Mouse (Mus musculus): ENCODE measurements at regions not wholly inside any gene's neighbourhood (a gene's known extent, or its start where the extent isn't known, plus 50 kb on each side); places are given as distances from the start of the nearest gene placed in this dataset.

DNA sequence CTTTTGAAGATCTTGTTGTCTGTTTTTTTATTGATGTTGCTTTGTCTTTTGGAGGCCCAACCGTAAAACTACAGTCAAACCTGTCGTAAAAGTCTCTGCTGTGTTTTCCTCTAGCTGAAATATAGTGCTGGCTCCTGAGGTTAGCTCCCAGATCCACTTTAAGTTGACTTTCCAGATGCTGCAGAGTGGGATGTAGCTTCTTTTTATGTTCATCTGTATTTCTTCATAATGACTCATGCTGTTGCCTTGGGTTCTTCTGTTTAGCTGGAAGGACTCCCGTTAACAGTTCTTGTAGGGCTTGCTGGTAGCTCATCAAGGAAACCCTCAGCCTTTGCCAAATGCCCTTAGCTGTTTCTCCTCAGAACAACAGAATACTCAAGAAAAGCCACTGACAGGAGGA lies 595.6 kb downstream of the Zfp706 start:
- no peaks in the 10 kb centered on the region for H3K36me3 ChIP-seq (ENCODE audit: insufficient read depth, low read length)
- no peaks in the 10 kb centered on the region for H3K27me3 ChIP-seq (ENCODE audit: insufficient read depth, low read length)
- H3K27ac ChIP-seq = no peak overlapping the region
- WGBS = 88% methylated on average over 3 of the region's 3 CpGs
- H3K9me3 ChIP-seq (ENCODE audit: low read length) = no peaks in the 10 kb centered on the region
- no peak overlapping the region for H3K9ac ChIP-seq (replicated peaks; ENCODE audit: low read length)
- no peak for TF ChIP-seq CTCF (IDR thresholded peaks at IDR 0.05; ENCODE audit: low read depth)
- H3K4me2 ChIP-seq (ENCODE audit: low read depth, low read length) = no peak overlapping the region
- no peak for ATAC-seq
- H3K4me1 ChIP-seq (ENCODE audit: insufficient read depth, low read length) = no peaks in the 10 kb centered on the region
- DNase-seq (ENCODE audit: low spot score) = no peak
- H3K4me3 ChIP-seq (ENCODE audit: low read length) = no peak overlapping the region

DNA sequence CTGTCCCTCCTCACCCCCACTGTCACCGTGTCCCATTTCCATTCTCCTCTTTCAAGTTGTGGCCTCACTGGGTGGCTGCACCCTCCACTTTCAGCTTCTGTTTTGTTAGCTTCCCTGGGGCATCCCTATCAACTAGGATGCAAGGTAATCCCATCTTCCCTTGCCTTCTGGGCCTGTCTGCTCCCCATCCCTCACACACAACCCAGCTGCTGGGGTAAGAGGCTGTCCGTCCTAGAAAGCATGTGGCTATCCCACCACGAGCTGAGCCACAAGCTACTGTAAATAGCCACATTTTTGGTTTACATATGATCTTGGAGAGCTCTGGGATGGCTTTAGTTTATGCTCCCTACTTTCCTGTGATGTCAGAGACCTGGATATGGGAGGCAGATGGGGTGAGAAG lies 602.1 kb downstream of the Zfp706 start:
- no peak for TF ChIP-seq CTCF (IDR thresholded peaks at IDR 0.05; ENCODE audit: low read depth)
- Histone ChIP-seq H3K4me1 (ENCODE audit: insufficient read depth, low read length) (no peaks in the 10 kb centered on the region), H3K27me3 (ENCODE audit: insufficient read depth, low read length) (no peaks in the 10 kb centered on the region), H3K27ac (no peak overlapping the region), H3K9ac (replicated peaks; ENCODE audit: low read length) (no peak overlapping the region), H3K9me3 (ENCODE audit: low read length) (no peaks in the 10 kb centered on the region), H3K4me3 (ENCODE audit: low read length) (no peak overlapping the region), H3K4me2 (ENCODE audit: low read depth, low read length) (no peak overlapping the region), H3K36me3 (ENCODE audit: insufficient read depth, low read length) (no peaks in the 10 kb centered on the region)
- 76% methylated on average over 3 of the region's 3 CpGs for WGBS
- no peak for ATAC-seq
- DNase-seq (ENCODE audit: low spot score) = no peak

DNA sequence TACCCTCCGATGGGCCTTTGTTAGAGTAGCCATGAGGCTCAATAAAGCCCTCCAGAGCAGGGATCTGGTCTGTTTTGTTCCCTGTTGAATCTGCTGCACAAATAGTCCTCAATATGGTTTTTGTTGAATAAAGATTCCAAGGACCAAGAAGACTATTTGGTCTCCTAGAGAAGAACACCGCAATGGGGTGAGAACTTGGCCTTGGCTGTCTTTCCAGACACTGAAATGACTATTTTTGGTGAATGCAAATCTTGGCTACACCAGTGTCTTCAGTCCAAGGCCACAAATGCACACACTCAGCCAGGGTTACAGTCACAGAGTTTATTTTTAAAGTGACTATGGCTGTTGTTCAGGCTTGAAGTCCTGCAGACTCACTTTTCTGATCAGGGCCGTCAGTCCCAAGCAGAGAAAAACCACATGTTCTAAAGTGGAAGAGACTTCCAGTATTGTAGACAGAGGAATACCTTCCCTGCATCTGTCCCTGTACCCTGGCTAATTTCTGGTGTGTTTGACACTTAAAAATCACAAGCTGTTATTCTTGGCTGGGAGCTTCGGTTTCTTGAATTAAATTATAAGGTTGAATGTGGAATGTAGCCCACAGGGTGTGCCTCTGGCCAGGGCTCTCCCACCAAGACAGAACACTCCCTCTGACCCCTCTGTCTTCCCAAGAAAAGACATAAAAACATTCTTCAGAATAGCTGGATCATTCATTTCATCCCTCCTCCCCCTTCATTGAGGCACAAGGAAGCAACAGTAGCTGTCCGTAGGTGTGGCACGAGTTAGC lies 604.0 kb downstream of the Zfp706 start:
- H3K9ac ChIP-seq (replicated peaks; ENCODE audit: low read length) = no peak overlapping the region
- no peak overlapping the region for H3K4me3 ChIP-seq (ENCODE audit: low read length)
- H3K9me3 ChIP-seq (ENCODE audit: low read length) = no peaks in the 10 kb centered on the region
- 0 out of 2 replicates have a peak, but pooled peaks cover 5% of the 10 kb centered on the region for H3K4me1 ChIP-seq (ENCODE audit: insufficient read depth, low read length)
- H3K36me3 ChIP-seq (ENCODE audit: insufficient read depth, low read length) = no peaks in the 10 kb centered on the region
- H3K4me2 ChIP-seq (ENCODE audit: low read depth, low read length) = no peak overlapping the region
- DNase-seq (ENCODE audit: low spot score) (no peak), ATAC-seq (no peak)
- no peaks in the 10 kb centered on the region for H3K27me3 ChIP-seq (ENCODE audit: insufficient read depth, low read length)
- no peak overlapping the region for H3K27ac ChIP-seq
- no peak for TF ChIP-seq CTCF (IDR thresholded peaks at IDR 0.05; ENCODE audit: low read depth)
- WGBS = 77% methylated on average over 6 of the region's 6 CpGs

DNA sequence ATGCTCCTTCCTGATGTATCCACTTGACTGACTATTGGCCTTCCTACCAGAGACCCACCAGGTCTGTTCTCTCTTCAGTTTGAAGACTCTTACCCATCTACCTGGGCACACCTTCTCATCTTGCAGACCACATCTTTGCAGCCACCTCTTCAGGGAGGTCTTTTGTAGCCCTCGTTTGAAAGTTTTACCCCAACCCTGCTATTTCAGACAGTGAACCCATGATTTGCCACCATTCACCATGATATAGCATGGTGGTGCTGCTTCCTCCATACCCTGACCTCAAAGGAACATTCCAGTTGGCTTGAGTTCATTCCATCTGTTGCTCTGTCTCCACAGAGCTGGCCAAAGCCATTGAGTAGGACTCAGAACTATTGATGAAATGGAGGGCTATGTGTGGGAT lies 605.5 kb downstream of the Zfp706 start:
- Histone ChIP-seq H3K9me3 (ENCODE audit: low read length) (no peaks in the 10 kb centered on the region), H3K4me1 (ENCODE audit: insufficient read depth, low read length) (0 out of 2 replicates have a peak, but pooled peaks cover 5% of the 10 kb centered on the region), H3K27ac (no peak overlapping the region), H3K4me2 (ENCODE audit: low read depth, low read length) (no peak overlapping the region), H3K9ac (replicated peaks; ENCODE audit: low read length) (no peak overlapping the region), H3K4me3 (ENCODE audit: low read length) (no peak overlapping the region), H3K27me3 (ENCODE audit: insufficient read depth, low read length) (no peaks in the 10 kb centered on the region), H3K36me3 (ENCODE audit: insufficient read depth, low read length) (no peaks in the 10 kb centered on the region)
- no peak for TF ChIP-seq CTCF (IDR thresholded peaks at IDR 0.05; ENCODE audit: low read depth)
- no peak for ATAC-seq
- no peak for DNase-seq (ENCODE audit: low spot score)
- WGBS = 97% methylated on average over 1 of the region's 1 CpGs

DNA sequence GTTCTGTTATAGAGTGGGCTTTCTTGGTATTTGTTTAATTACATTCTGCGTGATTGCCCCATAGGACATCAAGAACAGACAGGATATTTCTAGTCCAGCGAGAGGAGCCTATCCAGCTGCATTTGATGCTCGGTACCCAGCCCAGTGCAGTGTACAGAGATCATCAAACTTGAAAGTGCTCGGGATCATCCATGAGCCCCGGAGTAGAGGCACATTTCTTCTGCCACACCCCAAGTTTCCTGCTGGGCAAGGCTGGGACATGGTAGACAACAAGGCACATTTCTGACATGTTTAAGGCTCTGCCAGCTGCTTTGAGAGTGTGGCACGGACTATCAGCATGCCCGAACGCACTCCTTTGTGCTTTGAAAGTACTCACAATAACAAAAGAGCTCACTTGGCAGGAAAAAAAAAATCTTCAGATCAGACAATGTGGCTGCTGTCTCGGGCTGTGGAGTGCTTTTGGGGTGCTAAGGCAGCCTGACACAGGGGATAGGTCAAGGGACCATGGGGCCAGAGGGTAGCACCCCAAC lies 607.2 kb downstream of the Zfp706 start:
- Histone ChIP-seq H3K9me3 (ENCODE audit: low read length) (no peaks in the 10 kb centered on the region), H3K36me3 (ENCODE audit: insufficient read depth, low read length) (no peaks in the 10 kb centered on the region), H3K27ac (no peak overlapping the region), H3K4me1 (ENCODE audit: insufficient read depth, low read length) (0 out of 2 replicates have a peak, but pooled peaks cover 5% of the 10 kb centered on the region), H3K4me3 (ENCODE audit: low read length) (no peak overlapping the region), H3K4me2 (ENCODE audit: low read depth, low read length) (no peak overlapping the region), H3K9ac (replicated peaks; ENCODE audit: low read length) (no peak overlapping the region), H3K27me3 (ENCODE audit: insufficient read depth, low read length) (no peaks in the 10 kb centered on the region)
- 33% methylated on average over 9 of the region's 9 CpGs for WGBS
- DNase-seq (ENCODE audit: low spot score) = no peak
- ATAC-seq = no peak
- TF ChIP-seq CTCF (IDR thresholded peaks at IDR 0.05; ENCODE audit: low read depth) = no peak

DNA sequence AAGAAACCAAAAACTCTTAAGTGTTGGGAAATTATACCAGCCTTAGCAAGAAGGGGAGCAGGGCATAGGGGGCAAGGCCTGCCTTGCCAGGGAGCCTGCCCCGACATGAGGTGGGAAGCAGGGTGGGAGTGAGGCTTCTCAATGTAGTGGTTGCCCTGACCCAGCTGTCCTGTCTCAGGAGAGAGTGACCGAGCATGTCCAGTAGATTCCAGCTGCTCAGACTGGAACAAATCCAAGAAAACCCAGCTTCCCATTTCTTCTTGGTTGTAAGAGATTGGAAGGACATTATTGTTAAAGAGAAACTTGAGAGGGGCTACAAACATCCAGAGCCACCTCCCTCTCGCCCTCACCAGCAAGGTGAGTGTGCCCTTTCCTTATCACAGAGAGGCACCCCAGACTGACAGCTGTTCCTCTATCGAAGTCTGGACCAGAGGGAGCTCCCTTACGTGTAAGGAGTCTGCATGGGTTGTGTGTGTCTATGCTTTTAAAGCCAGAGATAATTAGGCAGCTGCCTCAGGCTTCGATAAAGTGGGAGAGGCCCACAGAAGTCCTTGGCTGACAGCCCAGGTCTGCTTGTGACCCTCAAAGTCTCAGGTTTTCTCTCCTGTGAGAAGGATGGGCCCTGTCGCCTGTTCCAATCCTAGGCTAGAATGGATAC lies 608.1 kb downstream of the Zfp706 start:
- TF ChIP-seq CTCF (IDR thresholded peaks at IDR 0.05; ENCODE audit: low read depth) = no peak
- Histone ChIP-seq H3K4me3 (ENCODE audit: low read length) (no peak overlapping the region), H3K9ac (replicated peaks; ENCODE audit: low read length) (no peak overlapping the region), H3K9me3 (ENCODE audit: low read length) (no peaks in the 10 kb centered on the region), H3K36me3 (ENCODE audit: insufficient read depth, low read length) (no peaks in the 10 kb centered on the region), H3K4me1 (ENCODE audit: insufficient read depth, low read length) (0 out of 2 replicates have a peak, but pooled peaks cover 5% of the 10 kb centered on the region), H3K4me2 (ENCODE audit: low read depth, low read length) (no peak overlapping the region), H3K27ac (no peak overlapping the region), H3K27me3 (ENCODE audit: insufficient read depth, low read length) (no peaks in the 10 kb centered on the region)
- DNase-seq (ENCODE audit: low spot score) (peak; percentile 31), ATAC-seq (no peak)
- WGBS = 42% methylated on average over 7 of the region's 7 CpGs
